Mouse (Mus musculus) frontal cortex, postnatal 10 days (tissue): Measurements from ENCODE around the gene Urgcp.

ENCODE experiments used
- DNase-seq, 2 experiments: peaks; one replicate each; pipeline ENCODE4 v3.0.0; 2022; ENCODE audit warnings: low spot score in 2 of 2, mixed read lengths in 1 of 2

The Urgcp gene

GRCm38 (mm10) chr11:5715179-5715578 lies 47.0 kb downstream of the Urgcp start:
- no peak for DNase-seq

- DNase-seq: peak; percentile 66 to 84
These were observed 54.4 kb downstream of the Urgcp start for GRCm38 (mm10) chr11:5707530-5708353.

GRCm38 (mm10) chr11:5706874-5707529 lies 55.2 kb downstream of the Urgcp start:
- DNase-seq: peak in 1 of 2 experiments; percentile 59

- no peak for DNase-seq
These were observed 56.2 kb downstream of the Urgcp start for GRCm38 (mm10) chr11:5705972-5706371.

- DNase-seq: no peak
These were observed 58.8 kb downstream of the Urgcp start for GRCm38 (mm10) chr11:5703341-5703740.

- DNase-seq: no peak
These were observed 59.2 kb downstream of the Urgcp start for GRCm38 (mm10) chr11:5702957-5703332.

GRCm38 (mm10) chr11:5702271-5702956 lies 59.8 kb downstream of the Urgcp start:
- DNase-seq: no peak

- no peak for DNase-seq
These were observed 60.4 kb downstream of the Urgcp start for GRCm38 (mm10) chr11:5701821-5702220.

- no peak for DNase-seq
These were observed 60.9 kb downstream of the Urgcp start for GRCm38 (mm10) chr11:5701300-5701699.

GRCm38 (mm10) chr11:5700808-5701207 lies 61.4 kb downstream of the Urgcp start:
- DNase-seq: no peak

GRCm38 (mm10) chr11:5691775-5692174 lies 70.4 kb downstream of the Urgcp start:
- peak in 1 of 2 experiments; percentile 35 for DNase-seq

GRCm38 (mm10) chr11:5684283-5684682 lies 77.9 kb downstream of the Urgcp start:
- DNase-seq: no peak

GRCm38 (mm10) chr11:5682541-5682940 lies 79.6 kb downstream of the Urgcp start:
- no peak for DNase-seq
